Mouse (Mus musculus): ENCODE data around the gene Nfatc3. TPM values are rescaled to one million over a fixed set of nuclear protein-coding genes. Genes with fewer than 3 reads are reported as not detected.

The Nfatc3 gene
- total RNA-seq, 1 experiment, result 19.6 TPM

DNA sequence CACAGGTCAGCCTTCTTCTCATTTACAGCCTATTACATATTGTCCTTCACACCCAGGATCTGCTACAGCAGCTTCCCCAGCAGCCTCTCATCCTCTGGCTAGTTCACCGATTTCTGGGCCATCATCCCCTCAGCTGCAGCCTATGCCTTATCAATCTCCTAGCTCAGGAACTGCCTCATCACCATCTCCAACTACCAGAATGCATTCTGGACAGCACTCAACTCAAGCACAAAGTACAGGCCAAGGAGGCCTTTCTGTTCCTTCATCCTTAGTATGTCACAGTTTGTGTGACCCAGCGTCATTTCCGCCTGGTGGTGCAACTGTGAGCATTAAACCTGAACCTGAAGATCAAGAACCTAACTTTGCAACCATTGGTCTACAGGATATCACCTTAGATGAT lies 50.1 kb downstream of the Nfatc3 start:
- Histone ChIP-seq H3K4me1 (ENCODE audit: control insufficient read depth in 2 of 2, insufficient read depth in 2 of 2, low read length in 2 of 2, poor library complexity in 1 of 2) (peaks cover 0 to 2% of the 10 kb centered on the region in 2 experiments; a peak in 2 of 4 replicates), H3K9me3 (ENCODE audit: control insufficient read depth, insufficient read depth, low read depth, low read length) (no peaks in the 10 kb centered on the region), H3K27ac (ENCODE audit: insufficient read depth, low read depth, low read length, poor library complexity, severe bottlenecking) (no peak overlapping the region), H3K9ac (ENCODE audit: insufficient read depth, low read depth, low read length, poor library complexity, severe bottlenecking) (no peak overlapping the region), H3K36me3 (ENCODE audit: control insufficient read depth, insufficient read depth, low read length, poor library complexity, severe bottlenecking) (peaks cover 12% of the 10 kb centered on the region), H3K4me3 (ENCODE audit: insufficient read depth in 1 of 2, low read depth in 1 of 2, low read length in 2 of 2, poor library complexity in 1 of 2, severe bottlenecking in 1 of 2) (no peak overlapping the region)
- TF ChIP-seq ZC3H11A (IDR thresholded peaks at IDR 0.05; ENCODE audit: borderline replicate concordance, low read depth, low read length) (no peak), CHD2 (IDR thresholded peaks at IDR 0.05; ENCODE audit: low read depth, low read length) (no peak), ZNF384 (IDR thresholded peaks at IDR 0.05; ENCODE audit: low read depth, low read length) (no peak), MAFK (IDR thresholded peaks at IDR 0.05; ENCODE audit: insufficient read depth, low read depth, low read length) (no peak), HCFC1 (IDR thresholded peaks at IDR 0.05; ENCODE audit: borderline replicate concordance, insufficient read depth, low read length) (no peak)
- in situ Hi-C loops (cut with MboI; ENCODE audit: low sequenced_read_pairs in 2 of 2, unreplicated experiment in 2 of 2), result no loop called here
- no peak for DNase-seq (ENCODE audit: low read depth, low spot score)

DNA sequence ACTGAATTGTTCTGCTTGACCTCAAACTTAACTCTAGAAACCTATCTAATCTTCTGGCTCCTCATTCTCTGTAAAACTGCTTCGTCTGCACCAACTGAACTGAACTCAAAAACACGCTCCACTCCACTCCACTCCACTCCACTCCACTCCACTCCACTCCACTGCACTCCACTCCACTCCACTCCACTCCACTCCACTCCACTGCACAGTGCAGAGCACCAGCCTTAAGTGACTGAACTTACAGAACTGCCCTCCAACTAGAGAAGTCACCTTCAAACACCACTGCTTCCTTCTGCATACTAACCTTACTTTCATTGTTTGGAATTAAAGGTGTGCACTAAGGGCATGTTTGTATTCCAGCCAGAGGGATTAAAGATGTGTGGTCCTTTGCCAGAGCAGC lies 53.4 kb downstream of the Nfatc3 start:
- Histone ChIP-seq H3K9ac (ENCODE audit: insufficient read depth, low read depth, low read length, poor library complexity, severe bottlenecking) (no peak overlapping the region), H3K4me1 (ENCODE audit: control insufficient read depth in 2 of 2, insufficient read depth in 2 of 2, low read length in 2 of 2, poor library complexity in 1 of 2) (peaks cover 0 to 2% of the 10 kb centered on the region in 2 experiments; a peak in 2 of 4 replicates), H3K36me3 (ENCODE audit: control insufficient read depth, insufficient read depth, low read length, poor library complexity, severe bottlenecking) (peaks cover 10% of the 10 kb centered on the region), H3K9me3 (ENCODE audit: control insufficient read depth, insufficient read depth, low read depth, low read length) (no peaks in the 10 kb centered on the region), H3K27ac (ENCODE audit: insufficient read depth, low read depth, low read length, poor library complexity, severe bottlenecking) (peak overlapping the region; percentile 10; the same call in 1 of the 2 replicates), H3K4me3 (ENCODE audit: insufficient read depth in 1 of 2, low read depth in 1 of 2, low read length in 2 of 2, poor library complexity in 1 of 2, severe bottlenecking in 1 of 2) (no peak overlapping the region)
- no peak for TF ChIP-seq CHD2 (IDR thresholded peaks at IDR 0.05; ENCODE audit: low read depth, low read length)
- TF ChIP-seq ZC3H11A (IDR thresholded peaks at IDR 0.05; ENCODE audit: borderline replicate concordance, low read depth, low read length), result no peak
- TF ChIP-seq MAFK (IDR thresholded peaks at IDR 0.05; ENCODE audit: insufficient read depth, low read depth, low read length), result no peak
- no peak for TF ChIP-seq HCFC1 (IDR thresholded peaks at IDR 0.05; ENCODE audit: borderline replicate concordance, insufficient read depth, low read length)
- TF ChIP-seq ZNF384 (IDR thresholded peaks at IDR 0.05; ENCODE audit: low read depth, low read length), result no peak
- in situ Hi-C loops (cut with MboI; ENCODE audit: low sequenced_read_pairs in 2 of 2, unreplicated experiment in 2 of 2), result no loop called here
- DNase-seq (ENCODE audit: low read depth, low spot score), result no peak

DNA sequence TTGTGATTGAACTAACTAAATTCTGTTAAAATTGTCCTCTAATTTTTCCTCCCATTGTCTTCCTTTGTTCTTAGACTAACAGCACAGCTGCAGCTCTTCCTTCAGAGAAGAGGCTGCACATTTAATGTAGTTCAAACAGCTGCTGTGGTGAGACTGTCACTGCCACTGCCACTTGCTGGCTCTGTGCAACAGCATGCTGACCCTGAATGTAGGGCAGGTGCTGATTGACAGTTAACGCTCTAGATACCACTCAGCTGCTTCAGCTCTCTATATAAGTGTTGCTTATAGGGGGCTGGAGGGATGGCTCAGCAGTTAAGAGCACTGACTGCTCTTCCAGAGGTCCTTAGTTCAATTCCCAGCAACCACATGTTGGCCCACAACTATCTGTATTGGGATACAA lies 53.9 kb downstream of the Nfatc3 start:
- TF ChIP-seq ZC3H11A (IDR thresholded peaks at IDR 0.05; ENCODE audit: borderline replicate concordance, low read depth, low read length) (no peak), HCFC1 (IDR thresholded peaks at IDR 0.05; ENCODE audit: borderline replicate concordance, insufficient read depth, low read length) (no peak), MAFK (IDR thresholded peaks at IDR 0.05; ENCODE audit: insufficient read depth, low read depth, low read length) (no peak), CHD2 (IDR thresholded peaks at IDR 0.05; ENCODE audit: low read depth, low read length) (no peak)
- Histone ChIP-seq H3K4me3 (ENCODE audit: insufficient read depth in 1 of 2, low read depth in 1 of 2, low read length in 2 of 2, poor library complexity in 1 of 2, severe bottlenecking in 1 of 2) (no peak overlapping the region), H3K4me1 (ENCODE audit: control insufficient read depth in 2 of 2, insufficient read depth in 2 of 2, low read length in 2 of 2, poor library complexity in 1 of 2) (peaks cover 0 to 2% of the 10 kb centered on the region in 2 experiments; a peak in 2 of 4 replicates), H3K9me3 (ENCODE audit: control insufficient read depth, insufficient read depth, low read depth, low read length) (no peaks in the 10 kb centered on the region), H3K36me3 (ENCODE audit: control insufficient read depth, insufficient read depth, low read length, poor library complexity, severe bottlenecking) (peaks cover 10% of the 10 kb centered on the region), H3K27ac (ENCODE audit: insufficient read depth, low read depth, low read length, poor library complexity, severe bottlenecking) (no peak overlapping the region), H3K9ac (ENCODE audit: insufficient read depth, low read depth, low read length, poor library complexity, severe bottlenecking) (no peak overlapping the region)
- no peak for DNase-seq (ENCODE audit: low read depth, low spot score)
- in situ Hi-C loops (cut with MboI; ENCODE audit: low sequenced_read_pairs in 2 of 2, unreplicated experiment in 2 of 2), result no loop called here

DNA sequence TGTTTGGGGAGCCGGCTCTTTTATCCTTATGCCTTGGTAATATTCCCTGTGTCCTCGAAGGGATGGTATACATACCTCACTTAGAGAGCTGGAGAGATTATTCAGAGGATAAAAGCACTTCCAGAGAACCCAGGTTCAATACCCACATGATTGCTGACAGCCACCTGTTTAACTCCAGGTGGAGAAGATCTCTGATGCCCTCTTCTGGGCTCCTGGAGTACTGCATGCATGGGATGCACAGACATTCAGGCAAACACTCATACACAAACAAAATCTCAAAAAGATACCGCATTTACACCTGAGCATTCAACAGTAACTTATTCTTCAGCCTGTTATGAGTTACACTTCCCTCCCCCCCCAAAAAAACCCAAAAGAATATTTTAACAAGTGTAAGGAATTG lies 57.3 kb downstream of the Nfatc3 start:
- Histone ChIP-seq H3K4me1 (ENCODE audit: control insufficient read depth in 2 of 2, insufficient read depth in 2 of 2, low read length in 2 of 2, poor library complexity in 1 of 2) (peaks cover 0 to 2% of the 10 kb centered on the region in 2 experiments; a peak in 2 of 4 replicates), H3K27ac (ENCODE audit: insufficient read depth, low read depth, low read length, poor library complexity, severe bottlenecking) (no peak overlapping the region), H3K4me3 (ENCODE audit: insufficient read depth in 1 of 2, low read depth in 1 of 2, low read length in 2 of 2, poor library complexity in 1 of 2, severe bottlenecking in 1 of 2) (no peak overlapping the region), H3K9me3 (ENCODE audit: control insufficient read depth, insufficient read depth, low read depth, low read length) (no peaks in the 10 kb centered on the region), H3K36me3 (ENCODE audit: control insufficient read depth, insufficient read depth, low read length, poor library complexity, severe bottlenecking) (no peaks in the 10 kb centered on the region; the same call in 1 of the 2 replicates), H3K9ac (ENCODE audit: insufficient read depth, low read depth, low read length, poor library complexity, severe bottlenecking) (no peak overlapping the region)
- in situ Hi-C loops (cut with MboI; ENCODE audit: low sequenced_read_pairs in 2 of 2, unreplicated experiment in 2 of 2), result no loop called here
- no peak for TF ChIP-seq ZC3H11A (IDR thresholded peaks at IDR 0.05; ENCODE audit: borderline replicate concordance, low read depth, low read length)
- 0 out of 2 replicates have a peak, but pooled peaks have one; percentile 26 for TF ChIP-seq MAFK (IDR thresholded peaks at IDR 0.05; ENCODE audit: insufficient read depth, low read depth, low read length)
- DNase-seq (ENCODE audit: low read depth, low spot score), result peak; percentile 61

DNA sequence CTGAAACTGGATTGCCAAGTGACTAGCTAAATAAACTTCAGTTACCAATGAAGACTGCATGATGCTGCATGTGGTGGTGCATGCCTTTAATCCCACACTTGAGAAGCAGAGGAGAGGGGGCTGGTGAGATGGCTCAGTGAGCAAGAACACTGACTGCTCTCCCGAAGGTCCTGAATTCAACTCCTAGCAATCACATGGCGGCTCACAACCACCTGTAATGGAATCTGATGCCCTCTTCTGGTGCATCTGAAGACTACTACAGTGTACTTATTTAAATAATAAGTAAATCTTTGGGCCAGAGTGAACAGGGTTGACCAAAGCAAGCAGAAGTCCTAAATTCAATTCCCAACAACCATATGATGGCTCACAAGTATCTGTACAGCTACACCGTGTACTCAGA lies 64.8 kb downstream of the Nfatc3 start:
- Histone ChIP-seq H3K36me3 (ENCODE audit: control insufficient read depth, insufficient read depth, low read length, poor library complexity, severe bottlenecking) (no peaks in the 10 kb centered on the region; the same call in 1 of the 2 replicates), H3K4me1 (ENCODE audit: control insufficient read depth in 2 of 2, insufficient read depth in 2 of 2, low read length in 2 of 2, poor library complexity in 1 of 2) (no peaks in the 10 kb centered on the region), H3K4me3 (ENCODE audit: insufficient read depth in 1 of 2, low read depth in 1 of 2, low read length in 2 of 2, poor library complexity in 1 of 2, severe bottlenecking in 1 of 2) (no peak overlapping the region), H3K9ac (ENCODE audit: insufficient read depth, low read depth, low read length, poor library complexity, severe bottlenecking) (no peak overlapping the region), H3K9me3 (ENCODE audit: control insufficient read depth, insufficient read depth, low read depth, low read length) (no peaks in the 10 kb centered on the region), H3K27ac (ENCODE audit: insufficient read depth, low read depth, low read length, poor library complexity, severe bottlenecking) (no peak overlapping the region)
- TF ChIP-seq ZC3H11A (IDR thresholded peaks at IDR 0.05; ENCODE audit: borderline replicate concordance, low read depth, low read length), result no peak
- TF ChIP-seq CHD2 (IDR thresholded peaks at IDR 0.05; ENCODE audit: low read depth, low read length), result no peak
- no peak for TF ChIP-seq HCFC1 (IDR thresholded peaks at IDR 0.05; ENCODE audit: borderline replicate concordance, insufficient read depth, low read length)
- TF ChIP-seq MAFK (IDR thresholded peaks at IDR 0.05; ENCODE audit: insufficient read depth, low read depth, low read length), result no peak
- no peak for TF ChIP-seq ZNF384 (IDR thresholded peaks at IDR 0.05; ENCODE audit: low read depth, low read length)
- in situ Hi-C loops (cut with MboI; ENCODE audit: low sequenced_read_pairs in 2 of 2, unreplicated experiment in 2 of 2), result no loop called here
- no peak for DNase-seq (ENCODE audit: low read depth, low spot score)
